Mouse (Mus musculus): Measurements from ENCODE around the gene Kiz. TPM values are rescaled to one million over a fixed set of nuclear protein-coding genes. Genes with fewer than 3 reads are reported as not detected.

The Kiz gene
- polyA plus RNA-seq, 1 experiment: 20.6 TPM

- no peak for DNase-seq
- H3K4me3 ChIP-seq (replicated peaks; ENCODE audit: insufficient read depth, low read depth, low read length): no peak overlapping the region
- 85% methylated on average over 3 of the region's 3 CpGs for WGBS
- no peaks in the 10 kb centered on the region for H3K4me1 ChIP-seq (ENCODE audit: control insufficient read depth, insufficient read depth, low read length)
- TF ChIP-seq CTCF (IDR thresholded peaks at IDR 0.05; ENCODE audit: borderline replicate concordance, insufficient read depth, low read depth, low read length) (no peak), POLR2A (IDR thresholded peaks at IDR 0.05; ENCODE audit: borderline replicate concordance, insufficient read depth, low read length) (no peak)
- no peak overlapping the region for H3K27ac ChIP-seq (ENCODE audit: insufficient read depth, low read length)
- no peaks in the 10 kb centered on the region for H3K27me3 ChIP-seq (ENCODE audit: control insufficient read depth, insufficient read depth, low read length)
Measured at GRCm38 (mm10) chr2:146916085-146916484, 60.4 kb downstream of the Kiz start.

- no peaks in the 10 kb centered on the region for H3K27me3 ChIP-seq (ENCODE audit: control insufficient read depth, insufficient read depth, low read length)
- no peak for TF ChIP-seq POLR2A (IDR thresholded peaks at IDR 0.05; ENCODE audit: borderline replicate concordance, insufficient read depth, low read length)
- TF ChIP-seq CTCF (IDR thresholded peaks at IDR 0.05; ENCODE audit: borderline replicate concordance, insufficient read depth, low read depth, low read length): no peak
- no peak overlapping the region for H3K4me3 ChIP-seq (replicated peaks; ENCODE audit: insufficient read depth, low read depth, low read length)
- DNase-seq: no peak
- H3K27ac ChIP-seq (ENCODE audit: insufficient read depth, low read length): no peak overlapping the region
- no peaks in the 10 kb centered on the region for H3K4me1 ChIP-seq (ENCODE audit: control insufficient read depth, insufficient read depth, low read length)
- 52% methylated on average over 3 of the region's 3 CpGs for whole genome bisulfite sequencing
Measured at GRCm38 (mm10) chr2:146917770-146918169, 62.1 kb downstream of the Kiz start.

GRCm38 (mm10) chr2:146920375-146921160 is 64.9 kb downstream of the Kiz start:
- no peak overlapping the region for H3K27ac ChIP-seq (ENCODE audit: insufficient read depth, low read length)
- no peak overlapping the region for H3K4me3 ChIP-seq (replicated peaks; ENCODE audit: insufficient read depth, low read depth, low read length)
- H3K4me1 ChIP-seq (ENCODE audit: control insufficient read depth, insufficient read depth, low read length): no peaks in the 10 kb centered on the region
- WGBS: 42% methylated on average over 8 of the region's 8 CpGs
- TF ChIP-seq CTCF (IDR thresholded peaks at IDR 0.05; ENCODE audit: borderline replicate concordance, insufficient read depth, low read depth, low read length) (no peak), POLR2A (IDR thresholded peaks at IDR 0.05; ENCODE audit: borderline replicate concordance, insufficient read depth, low read length) (no peak)
- DNase-seq: no peak
- H3K27me3 ChIP-seq (ENCODE audit: control insufficient read depth, insufficient read depth, low read length): no peaks in the 10 kb centered on the region

DNA sequence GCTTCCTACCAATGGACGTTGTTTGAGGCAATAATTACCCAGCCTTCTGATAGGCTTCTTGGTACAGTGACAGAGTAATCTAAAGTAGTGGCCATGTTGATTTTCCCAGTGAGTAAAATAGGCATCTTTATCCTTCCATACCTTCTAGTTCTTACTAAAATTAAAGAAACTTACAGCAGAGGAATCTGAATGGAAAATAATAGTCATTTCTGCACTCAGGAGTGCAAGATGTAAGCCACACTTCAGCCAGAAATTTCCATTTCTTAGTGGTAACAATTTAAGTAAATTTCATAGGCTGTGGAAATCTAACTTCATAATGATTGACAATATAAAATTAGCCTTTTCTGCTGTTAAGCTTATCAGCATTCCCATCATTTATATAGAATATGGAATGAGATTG is 69.6 kb downstream of the Kiz start:
- TF ChIP-seq CTCF (IDR thresholded peaks at IDR 0.05; ENCODE audit: borderline replicate concordance, insufficient read depth, low read depth, low read length) (no peak), POLR2A (IDR thresholded peaks at IDR 0.05; ENCODE audit: borderline replicate concordance, insufficient read depth, low read length) (no peak)
- no peaks in the 10 kb centered on the region for H3K4me1 ChIP-seq (ENCODE audit: control insufficient read depth, insufficient read depth, low read length)
- H3K4me3 ChIP-seq (replicated peaks; ENCODE audit: insufficient read depth, low read depth, low read length): no peak overlapping the region
- no peaks in the 10 kb centered on the region for H3K27me3 ChIP-seq (ENCODE audit: control insufficient read depth, insufficient read depth, low read length)
- no peak overlapping the region for H3K27ac ChIP-seq (ENCODE audit: insufficient read depth, low read length)
- 90% methylated on average over 1 of the region's 1 CpGs for WGBS
- DNase-seq: no peak

GRCm38 (mm10) chr2:146925846-146926245 is 70.2 kb downstream of the Kiz start:
- TF ChIP-seq POLR2A (IDR thresholded peaks at IDR 0.05; ENCODE audit: borderline replicate concordance, insufficient read depth, low read length) (no peak), CTCF (IDR thresholded peaks at IDR 0.05; ENCODE audit: borderline replicate concordance, insufficient read depth, low read depth, low read length) (no peak)
- H3K4me3 ChIP-seq (replicated peaks; ENCODE audit: insufficient read depth, low read depth, low read length): no peak overlapping the region
- DNase-seq: no peak
- H3K27ac ChIP-seq (ENCODE audit: insufficient read depth, low read length): no peak overlapping the region
- H3K4me1 ChIP-seq (ENCODE audit: control insufficient read depth, insufficient read depth, low read length): no peaks in the 10 kb centered on the region
- 93% methylated on average over 4 of the region's 4 CpGs for WGBS
- no peaks in the 10 kb centered on the region for H3K27me3 ChIP-seq (ENCODE audit: control insufficient read depth, insufficient read depth, low read length)

- WGBS: 38% methylated on average over 8 of the region's 8 CpGs
- Histone ChIP-seq H3K27ac (ENCODE audit: insufficient read depth, low read length) (no peak overlapping the region), H3K27me3 (ENCODE audit: control insufficient read depth, insufficient read depth, low read length) (no peaks in the 10 kb centered on the region), H3K4me3 (replicated peaks; ENCODE audit: insufficient read depth, low read depth, low read length) (no peak overlapping the region), H3K4me1 (ENCODE audit: control insufficient read depth, insufficient read depth, low read length) (no peaks in the 10 kb centered on the region)
- no peak for DNase-seq
- TF ChIP-seq POLR2A (IDR thresholded peaks at IDR 0.05; ENCODE audit: borderline replicate concordance, insufficient read depth, low read length) (no peak), CTCF (IDR thresholded peaks at IDR 0.05; ENCODE audit: borderline replicate concordance, insufficient read depth, low read depth, low read length) (no peak)
Measured at GRCm38 (mm10) chr2:146948223-146948776, 92.6 kb downstream of the Kiz start.

- H3K4me1 ChIP-seq (ENCODE audit: control insufficient read depth, insufficient read depth, low read length): no peaks in the 10 kb centered on the region
- H3K27me3 ChIP-seq (ENCODE audit: control insufficient read depth, insufficient read depth, low read length): no peaks in the 10 kb centered on the region
- TF ChIP-seq POLR2A (IDR thresholded peaks at IDR 0.05; ENCODE audit: borderline replicate concordance, insufficient read depth, low read length): no peak
- no peak for TF ChIP-seq CTCF (IDR thresholded peaks at IDR 0.05; ENCODE audit: borderline replicate concordance, insufficient read depth, low read depth, low read length)
- H3K27ac ChIP-seq (ENCODE audit: insufficient read depth, low read length): no peak overlapping the region
- 52% methylated on average over 6 of the region's 6 CpGs for WGBS
- H3K4me3 ChIP-seq (replicated peaks; ENCODE audit: insufficient read depth, low read depth, low read length): no peak overlapping the region
- no peak for DNase-seq
Measured at GRCm38 (mm10) chr2:146956366-146956765, 100.7 kb downstream of the Kiz start.

DNA sequence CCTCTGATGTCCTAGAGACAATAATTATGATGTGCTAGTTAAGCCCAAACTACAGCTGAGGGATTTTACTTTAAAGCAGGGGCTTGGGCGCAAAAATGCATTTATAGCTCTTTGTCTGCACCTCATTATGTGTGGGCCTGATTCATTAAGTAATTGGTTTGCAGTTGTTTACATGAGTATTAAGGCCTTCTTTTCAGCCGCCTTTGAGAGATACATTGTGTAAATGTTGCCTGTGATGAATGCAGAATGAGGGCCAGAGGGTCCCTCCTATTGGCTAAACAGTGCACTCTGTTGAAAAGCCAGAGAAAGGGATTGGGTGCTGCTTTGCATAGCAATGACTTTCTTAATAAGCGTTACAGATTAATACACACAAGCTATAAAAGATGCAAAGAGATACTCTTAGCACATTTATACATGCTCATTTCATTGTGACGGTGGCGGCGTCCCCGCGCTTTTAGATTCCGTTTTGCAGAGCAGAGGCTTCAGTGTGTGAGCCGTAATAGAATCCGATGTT is 102.8 kb downstream of the Kiz start:
- TF ChIP-seq POLR2A (IDR thresholded peaks at IDR 0.05; ENCODE audit: borderline replicate concordance, insufficient read depth, low read length): no peak
- TF ChIP-seq CTCF (IDR thresholded peaks at IDR 0.05; ENCODE audit: borderline replicate concordance, insufficient read depth, low read depth, low read length): no peak
- 35% methylated on average over 11 of the region's 11 CpGs for WGBS
- Histone ChIP-seq H3K27ac (ENCODE audit: insufficient read depth, low read length) (no peak overlapping the region), H3K4me1 (ENCODE audit: control insufficient read depth, insufficient read depth, low read length) (no peaks in the 10 kb centered on the region), H3K4me3 (replicated peaks; ENCODE audit: insufficient read depth, low read depth, low read length) (no peak overlapping the region), H3K27me3 (ENCODE audit: control insufficient read depth, insufficient read depth, low read length) (no peaks in the 10 kb centered on the region)
- DNase-seq: peak; percentile 11 to 35

Measured in cerebellum, adult 2 months (tissue).